Mouse (Mus musculus) gastrocnemius, adult 8-10 months (tissue): ENCODE data around the gene Ninj2. TPM values are rescaled to one million over a fixed set of nuclear protein-coding genes. Genes with fewer than 3 reads are reported as not detected.
A peak's percentile ranks its signal among the peaks of the same experiment; 100 is the strongest.

Source experiments
- DNase-seq, 2 experiments: peaks; one replicate each; pipeline ENCODE4 v3.0.0; 2022; ENCODE audit warnings: low spot score in 2 of 2
- total RNA-seq, 4 experiments: library from RNA; stranded (reverse); gene quantifications; 2 replicates each; pipeline ENCODE4 v1.2.4; 2022

Ninj2 gene
- total RNA-seq, 4 experiments from 2014 or later = not detected

GRCm38 (mm10) chr6:120127321-120127720, 34.2 kb downstream of the Ninj2 start:
- DNase-seq = no peak

- no peak for DNase-seq
These were observed 41.6 kb downstream of the Ninj2 start for GRCm38 (mm10) chr6:120134748-120135147.

DNA sequence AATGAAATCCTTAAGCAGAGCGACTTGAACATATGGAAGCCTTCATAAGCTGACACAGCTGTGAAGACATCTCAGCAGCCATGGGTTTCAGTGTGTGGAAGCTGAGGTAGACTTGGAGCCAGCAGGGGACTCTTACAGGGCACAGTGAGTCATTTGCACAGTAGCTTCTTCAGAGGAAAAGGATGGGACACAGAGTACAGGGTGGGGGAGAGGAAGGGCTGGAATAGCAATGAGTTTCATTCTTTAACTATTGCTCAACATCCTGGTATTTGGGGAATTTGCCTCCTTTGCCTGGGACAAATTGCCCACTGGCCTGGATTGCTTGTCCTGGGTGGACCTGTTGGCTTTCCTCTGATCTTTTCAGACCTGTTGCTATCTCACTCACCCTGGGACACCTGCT, 52.3 kb downstream of the Ninj2 start:
- no peak for DNase-seq

DNA sequence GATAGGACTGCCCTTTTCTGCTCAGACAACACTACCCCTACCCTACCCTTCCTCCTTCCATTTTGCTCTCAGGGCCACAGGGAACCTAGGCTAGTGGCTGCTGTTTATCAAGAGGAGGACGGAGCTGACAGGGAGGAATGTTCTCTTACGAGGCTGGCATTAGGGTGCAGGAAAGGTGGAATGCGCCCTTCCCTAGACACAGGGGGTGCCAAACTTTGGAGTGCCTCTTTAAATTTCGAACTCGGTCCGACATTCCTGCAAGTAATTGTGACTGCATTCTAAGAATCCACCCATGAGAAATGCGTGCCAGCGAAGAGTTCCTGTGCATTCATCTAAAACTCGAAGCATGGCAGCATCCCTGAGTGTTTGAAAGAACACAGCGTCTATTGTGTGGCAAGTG, 53.5 kb downstream of the Ninj2 start:
- no peak for DNase-seq

DNA sequence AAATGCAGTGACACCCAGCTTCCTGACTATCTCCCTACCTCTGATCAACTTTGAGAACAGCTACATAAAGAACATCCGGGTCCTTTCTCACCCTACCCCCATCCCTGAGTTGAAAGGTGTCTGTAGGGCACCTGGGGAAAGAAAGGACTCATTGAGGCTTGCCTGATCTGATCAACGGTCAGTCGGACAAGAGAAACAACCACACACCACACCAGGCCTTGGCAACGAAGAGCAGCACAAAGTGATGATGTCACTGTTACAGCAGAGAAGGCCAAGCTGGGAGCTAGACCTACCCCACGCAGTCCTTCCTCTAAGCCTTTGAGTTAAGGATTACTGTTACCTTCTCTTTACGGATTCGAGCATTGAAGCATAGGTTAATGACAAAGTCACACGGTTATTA, 54.3 kb downstream of the Ninj2 start:
- DNase-seq = no peak

DNA sequence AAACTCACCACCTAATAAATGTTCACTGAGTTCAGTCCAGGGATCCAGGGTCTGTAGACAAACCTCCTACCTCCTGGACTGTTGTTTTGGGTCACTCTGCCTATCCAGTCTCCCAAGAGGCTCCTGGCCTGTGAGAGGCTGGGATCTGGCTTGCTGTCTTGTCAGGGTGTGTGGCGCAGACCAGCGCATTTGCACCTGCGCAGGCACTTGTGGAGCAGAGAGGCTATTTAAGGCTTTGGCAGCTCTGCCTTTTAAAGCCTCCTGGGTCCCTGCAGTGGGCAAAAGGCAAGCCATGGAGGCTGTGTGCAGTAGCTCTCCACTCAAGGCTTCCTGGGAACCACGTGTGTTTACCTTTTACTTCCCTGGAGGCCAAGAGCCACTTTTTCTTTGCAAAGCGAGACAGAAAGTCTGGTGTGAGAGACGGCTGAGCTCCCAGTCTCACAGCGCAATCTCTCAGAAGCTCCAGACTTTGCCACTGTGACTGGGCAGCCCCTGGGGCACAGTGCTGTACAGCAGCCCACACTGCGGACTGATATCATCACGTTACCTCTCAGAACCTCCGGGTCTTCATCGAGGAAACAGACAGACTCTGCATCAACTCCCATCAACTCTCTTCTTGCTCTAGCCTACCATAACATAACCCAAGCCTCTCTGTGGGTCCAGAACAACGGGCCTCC, 55.7 kb downstream of the Ninj2 start:
- DNase-seq = peak in 1 of 2 experiments; percentile 63

GRCm38 (mm10) chr6:120149458-120150120, 56.4 kb downstream of the Ninj2 start:
- DNase-seq = no peak

DNA sequence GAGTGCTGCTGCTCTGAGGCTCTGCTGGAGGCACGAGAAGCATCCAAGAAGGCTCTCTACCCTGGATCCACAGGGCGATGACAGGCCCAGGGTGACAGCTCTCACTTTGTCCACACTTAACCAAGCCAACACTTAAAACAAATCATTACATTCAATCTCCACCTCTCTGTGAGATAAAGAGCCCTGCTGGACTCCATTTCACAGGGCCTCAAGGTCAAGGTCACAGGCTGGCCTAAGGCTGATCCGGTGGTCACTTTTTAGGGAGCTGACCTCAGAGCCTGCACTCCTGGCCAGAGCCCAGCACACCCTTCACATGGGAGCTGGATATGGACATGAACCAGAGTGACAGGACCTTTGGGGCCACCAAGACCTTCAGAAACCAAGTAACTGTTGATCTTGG, 57.1 kb downstream of the Ninj2 start:
- DNase-seq = no peak

GRCm38 (mm10) chr6:120151616-120152053, 58.5 kb downstream of the Ninj2 start:
- no peak for DNase-seq

GRCm38 (mm10) chr6:120152739-120153696, 59.9 kb downstream of the Ninj2 start:
- no peak for DNase-seq

- no peak for DNase-seq
These were observed 61.6 kb downstream of the Ninj2 start for GRCm38 (mm10) chr6:120154526-120155309.

GRCm38 (mm10) chr6:120155510-120155909, 62.4 kb downstream of the Ninj2 start:
- no peak for DNase-seq

GRCm38 (mm10) chr6:120157479-120157878, 64.3 kb downstream of the Ninj2 start:
- DNase-seq = no peak

- DNase-seq = no peak
These were observed 66.2 kb downstream of the Ninj2 start for GRCm38 (mm10) chr6:120159133-120159901.

GRCm38 (mm10) chr6:120162928-120163327, 69.8 kb downstream of the Ninj2 start:
- no peak for DNase-seq

GRCm38 (mm10) chr6:120164765-120165164, 71.6 kb downstream of the Ninj2 start:
- DNase-seq = no peak

- no peak for DNase-seq
These were observed 74.4 kb downstream of the Ninj2 start for GRCm38 (mm10) chr6:120167574-120167973.

GRCm38 (mm10) chr6:120172294-120173017, 79.3 kb downstream of the Ninj2 start:
- DNase-seq = no peak

GRCm38 (mm10) chr6:120174028-120174601, 81.0 kb downstream of the Ninj2 start:
- no peak for DNase-seq
